Mouse (Mus musculus): ENCODE measurements around the gene Mrps7. TPM values are rescaled to one million over a fixed set of nuclear protein-coding genes. Genes with fewer than 3 reads are reported as not detected.

Gene Mrps7
- polyA plus RNA-seq, 1 experiment from 2014 or later = 77.0 TPM

DNA sequence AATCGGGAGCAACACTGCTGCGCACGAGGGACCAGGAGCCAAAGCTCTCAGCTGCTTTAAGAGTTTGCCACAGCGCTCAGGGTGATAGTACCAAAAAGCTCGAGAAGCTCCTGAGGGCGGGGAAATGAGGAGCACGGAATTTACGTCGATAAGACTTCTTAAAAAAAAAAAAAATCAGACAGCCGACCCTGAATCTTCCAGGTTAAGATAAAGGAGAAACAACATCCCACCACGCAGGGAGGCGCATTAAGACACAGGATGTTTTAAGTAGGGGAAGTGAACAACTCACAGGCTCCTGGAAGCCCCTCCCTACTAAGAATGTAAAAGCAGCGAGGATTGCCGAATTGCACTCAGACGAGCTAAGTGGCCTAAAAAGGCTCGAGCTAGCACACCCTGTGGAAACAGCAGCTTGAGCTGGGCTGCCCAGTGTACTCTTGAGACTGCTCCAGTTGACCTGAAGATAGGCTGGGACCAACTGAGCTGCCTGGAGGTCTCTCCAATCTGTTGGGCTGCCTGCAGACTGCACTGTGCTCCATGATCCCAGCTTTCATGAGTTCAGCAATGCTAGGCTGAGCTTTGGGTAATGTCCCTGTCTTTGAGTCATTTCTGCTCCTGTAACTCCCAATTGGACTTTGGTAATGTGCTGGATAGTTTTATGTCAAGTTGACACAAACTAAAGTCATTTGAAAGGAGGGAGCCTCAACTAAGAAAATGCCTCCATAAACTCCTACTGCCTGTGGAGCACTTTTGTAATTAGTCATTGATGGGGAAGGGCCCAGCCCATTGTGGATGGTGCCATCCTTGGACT is 9.6 kb downstream of the Mrps7 start:
- no peak for ATAC-seq
- H3K9me3 ChIP-seq (replicated peaks; ENCODE audit: control insufficient read depth, low read length, poor library complexity, severe bottlenecking) = no peaks in the 10 kb centered on the region
- 0 out of 2 replicates have a peak overlapping the region, but pooled peaks have one; percentile 47 for H3K27ac ChIP-seq (ENCODE audit: low read length)
- peaks cover 12% of the 10 kb centered on the region for H3K4me1 ChIP-seq (ENCODE audit: control insufficient read depth, insufficient read depth, low read length)
- H3K27me3 ChIP-seq (ENCODE audit: control insufficient read depth, insufficient read depth, low read depth, low read length) = 0 out of 2 replicates have a peak, but pooled peaks cover 3% of the 10 kb centered on the region
- H3K36me3 ChIP-seq (ENCODE audit: control insufficient read depth, insufficient read depth, low read length) = peaks cover 9% of the 10 kb centered on the region
- peak overlapping the region; percentile 75 for H3K4me2 ChIP-seq (ENCODE audit: low read length)
- 1% methylated on average over 16 of the region's 16 CpGs for WGBS
- peak overlapping the region; percentile 64 for H3K9ac ChIP-seq (ENCODE audit: low read depth, low read length)
- H3K4me3 ChIP-seq (ENCODE audit: low read depth, low read length) = peak overlapping the region; percentile 50

- Histone ChIP-seq H3K9ac (ENCODE audit: low read depth, low read length) (no peak overlapping the region), H3K36me3 (ENCODE audit: control insufficient read depth, insufficient read depth, low read length) (peaks cover 5% of the 10 kb centered on the region; the same call in 1 of the 2 replicates), H3K9me3 (replicated peaks; ENCODE audit: control insufficient read depth, low read length, poor library complexity, severe bottlenecking) (no peaks in the 10 kb centered on the region), H3K27me3 (ENCODE audit: control insufficient read depth, insufficient read depth, low read depth, low read length) (0 out of 2 replicates have a peak, but pooled peaks cover 3% of the 10 kb centered on the region), H3K27ac (ENCODE audit: low read length) (no peak overlapping the region), H3K4me1 (ENCODE audit: control insufficient read depth, insufficient read depth, low read length) (peaks cover 12% of the 10 kb centered on the region), H3K4me2 (ENCODE audit: low read length) (no peak overlapping the region), H3K4me3 (ENCODE audit: low read depth, low read length) (no peak overlapping the region)
- ATAC-seq = no peak
- 80% methylated on average over 10 of the region's 10 CpGs for WGBS
Observed at GRCm38 (mm10) chr11:115614346-115615107, 10.8 kb downstream of the Mrps7 start.

DNA sequence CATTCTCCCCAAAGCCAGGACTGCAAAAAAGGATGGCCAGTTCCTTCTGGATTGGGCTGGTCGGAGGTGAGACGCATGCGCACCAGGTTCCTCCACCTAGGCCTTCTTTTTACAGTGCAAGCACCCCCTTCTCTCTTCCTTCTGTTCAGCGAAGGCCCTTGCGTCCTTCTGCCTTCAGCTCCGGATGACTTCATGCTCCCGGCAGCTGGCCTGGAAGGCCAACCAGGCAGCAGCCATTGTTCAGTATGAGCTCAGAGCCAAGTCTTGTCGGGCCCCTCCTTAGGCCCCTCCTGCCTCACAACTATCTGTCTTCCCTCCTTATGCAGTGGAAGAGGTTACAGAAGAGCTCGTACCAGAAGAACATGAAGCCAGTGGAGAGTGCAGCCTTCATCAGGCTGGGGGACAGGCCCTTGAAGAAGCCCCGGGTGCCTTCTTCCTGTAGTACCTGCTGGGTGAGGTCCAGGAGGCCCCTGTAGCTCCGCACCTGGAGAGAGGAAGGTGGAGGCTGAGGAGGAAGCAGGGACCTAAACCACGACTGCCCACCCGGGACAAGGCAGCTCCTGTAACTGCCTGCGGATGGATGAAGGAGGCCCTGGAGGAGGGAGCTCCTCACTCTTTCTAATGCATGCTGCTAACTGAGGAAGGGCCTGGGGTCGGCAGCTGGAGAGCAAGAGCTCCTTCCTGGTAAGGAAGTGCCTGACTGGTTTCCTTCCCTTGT is 11.5 kb downstream of the Mrps7 start:
- H3K4me3 ChIP-seq (ENCODE audit: low read depth, low read length) = no peak overlapping the region

DNA sequence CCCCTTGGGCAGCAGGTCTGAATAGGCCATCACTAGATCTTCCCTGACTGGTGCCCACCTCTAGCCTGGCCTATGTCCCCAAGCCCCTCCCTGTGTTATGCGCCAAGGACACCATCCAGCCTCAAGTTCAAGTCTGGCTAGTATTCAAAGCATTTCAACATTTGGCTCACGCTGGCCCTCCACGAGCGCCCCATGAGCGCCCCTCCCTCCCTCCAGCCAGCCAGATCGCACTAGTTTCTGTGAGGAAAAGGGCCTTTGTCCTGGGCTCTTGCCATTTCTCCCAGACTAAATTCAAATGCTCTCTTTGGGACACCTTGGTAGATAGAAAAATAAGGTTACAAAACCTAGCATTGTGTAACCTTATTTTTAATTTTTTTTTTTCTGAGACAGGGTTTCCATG is 12.2 kb downstream of the Mrps7 start:
- 91% methylated on average over 6 of the region's 6 CpGs for WGBS

More for the DNA sequence above, 11.5 kb downstream of the Mrps7 start:
- Histone ChIP-seq H3K27ac (ENCODE audit: low read length) (no peak overlapping the region), H3K4me2 (ENCODE audit: low read length) (no peak overlapping the region), H3K4me1 (ENCODE audit: control insufficient read depth, insufficient read depth, low read length) (peaks cover 12% of the 10 kb centered on the region), H3K9ac (ENCODE audit: low read depth, low read length) (no peak overlapping the region), H3K9me3 (replicated peaks; ENCODE audit: control insufficient read depth, low read length, poor library complexity, severe bottlenecking) (no peaks in the 10 kb centered on the region), H3K27me3 (ENCODE audit: control insufficient read depth, insufficient read depth, low read depth, low read length) (0 out of 2 replicates have a peak, but pooled peaks cover 3% of the 10 kb centered on the region), H3K36me3 (ENCODE audit: control insufficient read depth, insufficient read depth, low read length) (peaks cover 11% of the 10 kb centered on the region)
- ATAC-seq = no peak
- 80% methylated on average over 15 of the region's 15 CpGs for WGBS

DNA sequence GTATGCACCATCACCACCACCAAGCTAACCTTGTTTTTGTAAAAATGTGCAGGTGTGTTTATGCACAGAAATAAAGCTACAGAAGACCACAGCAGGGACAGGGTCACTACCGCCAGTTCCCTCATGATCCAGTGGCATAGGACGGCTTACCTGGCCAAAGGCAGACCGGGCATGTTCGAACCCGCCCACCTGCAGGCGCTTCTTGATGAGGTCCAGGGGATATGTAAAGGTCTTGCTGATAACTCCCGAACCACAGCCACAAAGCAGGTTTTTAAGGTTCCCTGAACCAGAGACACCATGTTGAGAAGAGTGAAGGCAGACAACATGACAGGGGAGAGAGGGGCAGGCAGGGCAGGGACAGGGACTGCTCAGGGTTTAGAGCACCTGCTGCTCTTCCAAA is 12.6 kb downstream of the Mrps7 start:
- no peak overlapping the region for H3K4me2 ChIP-seq (ENCODE audit: low read length)
- 0 out of 2 replicates have a peak, but pooled peaks cover 3% of the 10 kb centered on the region for H3K27me3 ChIP-seq (ENCODE audit: control insufficient read depth, insufficient read depth, low read depth, low read length)
- no peak overlapping the region for H3K4me3 ChIP-seq (ENCODE audit: low read depth, low read length)
- H3K27ac ChIP-seq (ENCODE audit: low read length) = no peak overlapping the region
- H3K9ac ChIP-seq (ENCODE audit: low read depth, low read length) = no peak overlapping the region
- H3K9me3 ChIP-seq (replicated peaks; ENCODE audit: control insufficient read depth, low read length, poor library complexity, severe bottlenecking) = no peaks in the 10 kb centered on the region
- 93% methylated on average over 7 of the region's 7 CpGs for WGBS
- peaks cover 12% of the 10 kb centered on the region for H3K4me1 ChIP-seq (ENCODE audit: control insufficient read depth, insufficient read depth, low read length)
- H3K36me3 ChIP-seq (ENCODE audit: control insufficient read depth, insufficient read depth, low read length) = peaks cover 11% of the 10 kb centered on the region
- no peak for ATAC-seq

More for the DNA sequence above, 12.2 kb downstream of the Mrps7 start:
- H3K9me3 ChIP-seq (replicated peaks; ENCODE audit: control insufficient read depth, low read length, poor library complexity, severe bottlenecking) = no peaks in the 10 kb centered on the region
- H3K4me2 ChIP-seq (ENCODE audit: low read length) = no peak overlapping the region
- H3K4me1 ChIP-seq (ENCODE audit: control insufficient read depth, insufficient read depth, low read length) = peaks cover 12% of the 10 kb centered on the region
- H3K36me3 ChIP-seq (ENCODE audit: control insufficient read depth, insufficient read depth, low read length) = peaks cover 11% of the 10 kb centered on the region
- no peak for ATAC-seq
- H3K9ac ChIP-seq (ENCODE audit: low read depth, low read length) = no peak overlapping the region
- H3K27me3 ChIP-seq (ENCODE audit: control insufficient read depth, insufficient read depth, low read depth, low read length) = 0 out of 2 replicates have a peak, but pooled peaks cover 3% of the 10 kb centered on the region
- H3K27ac ChIP-seq (ENCODE audit: low read length) = no peak overlapping the region
- H3K4me3 ChIP-seq (ENCODE audit: low read depth, low read length) = no peak overlapping the region

GRCm38 (mm10) chr11:115616893-115617292 is 13.2 kb downstream of the Mrps7 start:
- H3K36me3 ChIP-seq (ENCODE audit: control insufficient read depth, insufficient read depth, low read length) = peaks cover 11% of the 10 kb centered on the region
- WGBS = 85% methylated on average over 6 of the region's 6 CpGs

DNA sequence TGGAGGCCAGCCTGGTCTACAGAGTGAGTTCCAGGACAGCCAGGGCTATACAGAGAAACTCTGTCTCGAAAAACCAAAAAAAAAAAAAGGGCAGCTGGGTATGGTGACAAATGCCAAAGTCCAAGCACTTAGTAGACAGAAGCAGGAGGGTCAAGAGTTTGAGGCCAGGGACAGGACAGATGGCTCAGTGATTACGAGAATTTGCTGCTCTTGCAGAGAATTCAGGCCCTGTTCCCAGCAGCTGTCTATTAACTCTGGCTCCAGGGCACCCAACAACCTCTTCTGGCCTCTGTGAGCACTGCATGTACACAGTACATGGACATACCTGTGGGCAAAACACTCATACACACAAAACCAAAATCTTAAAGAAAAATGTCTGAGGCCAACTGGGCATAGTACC is 14.3 kb downstream of the Mrps7 start:
- ATAC-seq = no peak
- Histone ChIP-seq H3K36me3 (ENCODE audit: control insufficient read depth, insufficient read depth, low read length) (peaks cover 18% of the 10 kb centered on the region), H3K27me3 (ENCODE audit: control insufficient read depth, insufficient read depth, low read depth, low read length) (0 out of 2 replicates have a peak, but pooled peaks cover 3% of the 10 kb centered on the region), H3K9me3 (replicated peaks; ENCODE audit: control insufficient read depth, low read length, poor library complexity, severe bottlenecking) (no peaks in the 10 kb centered on the region), H3K4me3 (ENCODE audit: low read depth, low read length) (no peak overlapping the region), H3K4me1 (ENCODE audit: control insufficient read depth, insufficient read depth, low read length) (peaks cover 5% of the 10 kb centered on the region; the same call in 1 of the 2 replicates), H3K27ac (ENCODE audit: low read length) (no peak overlapping the region), H3K4me2 (ENCODE audit: low read length) (no peak overlapping the region), H3K9ac (ENCODE audit: low read depth, low read length) (no peak overlapping the region)
- WGBS = 88% methylated on average over 2 of the region's 2 CpGs

More at GRCm38 (mm10) chr11:115616893-115617292, 13.2 kb downstream of the Mrps7 start:
- no peak overlapping the region for H3K4me2 ChIP-seq (ENCODE audit: low read length)
- ATAC-seq = no peak
- no peak overlapping the region for H3K4me3 ChIP-seq (ENCODE audit: low read depth, low read length)
- H3K4me1 ChIP-seq (ENCODE audit: control insufficient read depth, insufficient read depth, low read length) = peaks cover 9% of the 10 kb centered on the region
- 0 out of 2 replicates have a peak, but pooled peaks cover 3% of the 10 kb centered on the region for H3K27me3 ChIP-seq (ENCODE audit: control insufficient read depth, insufficient read depth, low read depth, low read length)
- no peak overlapping the region for H3K27ac ChIP-seq (ENCODE audit: low read length)
- H3K9ac ChIP-seq (ENCODE audit: low read depth, low read length) = no peak overlapping the region
- no peaks in the 10 kb centered on the region for H3K9me3 ChIP-seq (replicated peaks; ENCODE audit: control insufficient read depth, low read length, poor library complexity, severe bottlenecking)

- H3K27me3 ChIP-seq (ENCODE audit: control insufficient read depth, insufficient read depth, low read depth, low read length) = 0 out of 2 replicates have a peak, but pooled peaks cover 3% of the 10 kb centered on the region
- no peaks in the 10 kb centered on the region for H3K4me1 ChIP-seq (ENCODE audit: control insufficient read depth, insufficient read depth, low read length)
- no peak overlapping the region for H3K4me2 ChIP-seq (ENCODE audit: low read length)
- no peak for ATAC-seq
- peaks cover 21% of the 10 kb centered on the region for H3K36me3 ChIP-seq (ENCODE audit: control insufficient read depth, insufficient read depth, low read length)
- H3K9me3 ChIP-seq (replicated peaks; ENCODE audit: control insufficient read depth, low read length, poor library complexity, severe bottlenecking) = no peaks in the 10 kb centered on the region
- H3K9ac ChIP-seq (ENCODE audit: low read depth, low read length) = no peak overlapping the region
- 88% methylated on average over 16 of the region's 16 CpGs for WGBS
- H3K4me3 ChIP-seq (ENCODE audit: low read depth, low read length) = no peak overlapping the region
- no peak overlapping the region for H3K27ac ChIP-seq (ENCODE audit: low read length)
Observed at GRCm38 (mm10) chr11:115618732-115619516, 15.2 kb downstream of the Mrps7 start.
